Mouse (Mus musculus): ENCODE measurements around the gene Hist1h4h. TPM values are rescaled to one million over a fixed set of nuclear protein-coding genes. Genes with fewer than 3 reads are reported as not detected.

Gene Hist1h4h
- total RNA-seq, 1 experiment from 2014 or later = 474 TPM

DNA sequence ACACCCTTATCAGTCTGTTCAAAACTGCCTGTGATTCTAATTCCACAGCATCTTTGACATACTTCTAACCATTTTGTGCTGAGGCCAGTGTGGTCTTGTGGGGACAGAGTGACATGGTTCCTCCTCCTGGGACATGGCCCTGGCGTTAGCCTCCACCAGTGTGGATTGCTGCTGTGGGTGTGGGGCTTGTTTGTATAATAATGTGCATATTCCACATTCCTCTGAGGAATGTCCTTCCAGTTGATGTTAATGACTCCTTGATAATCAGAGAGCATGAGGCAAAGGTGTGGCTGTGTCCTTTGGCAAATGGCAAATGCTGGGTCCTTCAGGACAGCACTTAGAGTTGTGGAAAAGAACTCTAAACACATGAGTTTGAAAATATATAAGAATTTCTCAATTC, 17.3 kb upstream of the Hist1h4h start:
- no peak for DNase-seq

DNA sequence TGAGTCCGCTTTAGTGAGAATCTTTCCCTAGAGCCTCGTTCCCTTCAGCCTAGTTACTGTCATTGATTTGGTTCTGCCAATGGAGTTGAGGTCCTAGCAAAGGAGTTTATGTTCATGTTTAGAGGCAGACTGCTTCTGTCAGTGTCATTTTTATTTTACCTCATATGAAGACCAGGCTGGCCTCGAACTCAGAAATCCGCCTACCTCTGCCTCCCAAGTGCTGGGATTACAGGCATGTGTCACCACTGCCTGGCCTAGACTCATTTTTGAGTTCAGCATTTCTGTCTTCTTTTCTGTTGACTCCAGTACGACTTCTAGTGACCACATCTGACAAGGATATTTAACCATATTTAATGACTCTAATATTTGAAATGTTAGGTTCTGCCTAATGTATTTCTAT, 15.6 kb upstream of the Hist1h4h start:
- no peak for DNase-seq

DNA sequence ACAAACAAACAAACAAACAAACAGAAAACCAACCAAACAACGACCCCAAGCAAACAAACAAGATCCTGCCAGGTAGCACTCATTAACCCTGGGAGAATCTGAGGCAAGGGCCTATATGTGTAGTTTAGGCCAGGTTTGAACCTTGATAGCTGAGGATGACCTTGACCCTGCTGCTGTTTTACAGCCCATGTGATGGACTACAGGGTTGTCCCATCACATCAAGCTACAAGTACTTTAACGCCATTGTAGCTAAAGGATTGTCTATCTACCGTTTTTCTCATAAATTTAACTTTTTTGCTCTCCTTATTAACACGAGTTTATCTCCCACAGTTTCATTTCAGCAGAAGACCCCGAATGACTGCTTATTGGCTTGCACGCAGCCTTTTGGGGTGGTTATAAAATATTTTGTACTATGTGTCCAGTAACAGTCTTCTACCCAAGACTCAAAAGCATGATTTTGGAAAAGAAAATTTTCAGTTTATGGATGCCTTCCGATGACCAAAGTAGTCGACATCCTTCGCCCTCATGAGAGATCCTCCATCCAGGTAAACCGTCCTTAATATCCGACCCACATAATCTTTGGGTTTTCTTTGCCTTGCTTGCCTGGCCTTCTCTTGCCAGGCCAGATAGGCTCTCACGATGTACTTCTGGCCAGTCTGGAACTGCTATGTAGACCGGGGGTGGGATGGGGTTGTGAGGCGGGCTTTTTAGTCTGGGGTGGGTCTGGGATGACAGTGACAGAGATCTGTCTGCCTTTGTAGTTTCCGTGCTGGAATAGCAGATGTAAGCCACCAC, 14.8 kb upstream of the Hist1h4h start:
- no peak for DNase-seq

DNA sequence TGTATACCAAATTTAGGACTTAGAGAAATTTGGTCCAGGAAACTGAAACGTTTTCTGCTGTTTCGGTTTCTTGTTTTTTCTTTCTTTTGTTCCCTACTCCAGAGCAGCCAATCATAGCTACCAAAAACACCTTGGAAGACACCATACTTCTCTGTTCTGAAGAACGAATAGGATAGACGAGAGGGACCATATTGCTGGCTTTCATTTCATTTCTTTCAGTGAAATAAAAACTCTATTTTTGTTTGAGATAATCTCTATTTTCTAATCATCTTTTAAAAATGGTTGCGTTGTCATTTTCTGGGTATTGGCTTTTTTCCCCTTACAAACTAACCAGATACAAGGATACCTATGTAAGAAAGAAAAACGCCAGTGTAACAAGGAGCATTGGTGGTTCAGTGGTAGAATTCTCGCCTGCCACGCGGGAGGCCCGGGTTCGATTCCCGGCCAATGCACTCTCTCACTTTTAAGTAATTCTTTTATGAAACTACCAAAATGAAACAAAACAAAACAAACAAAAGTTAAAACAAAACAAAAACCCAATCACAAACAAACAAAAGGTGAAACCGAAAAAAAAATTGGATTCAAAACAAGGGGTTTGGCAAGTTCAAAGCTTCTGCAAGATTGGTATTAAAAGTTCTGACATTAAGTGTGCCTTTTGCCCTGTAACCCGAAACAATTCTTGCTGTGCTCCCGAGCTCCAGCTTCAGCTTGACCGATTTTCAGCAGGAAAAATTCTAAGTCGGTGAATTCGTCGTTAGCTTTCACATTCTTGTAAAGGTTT, 13.8 kb upstream of the Hist1h4h start:
- DNase-seq = peak; percentile 77

DNA sequence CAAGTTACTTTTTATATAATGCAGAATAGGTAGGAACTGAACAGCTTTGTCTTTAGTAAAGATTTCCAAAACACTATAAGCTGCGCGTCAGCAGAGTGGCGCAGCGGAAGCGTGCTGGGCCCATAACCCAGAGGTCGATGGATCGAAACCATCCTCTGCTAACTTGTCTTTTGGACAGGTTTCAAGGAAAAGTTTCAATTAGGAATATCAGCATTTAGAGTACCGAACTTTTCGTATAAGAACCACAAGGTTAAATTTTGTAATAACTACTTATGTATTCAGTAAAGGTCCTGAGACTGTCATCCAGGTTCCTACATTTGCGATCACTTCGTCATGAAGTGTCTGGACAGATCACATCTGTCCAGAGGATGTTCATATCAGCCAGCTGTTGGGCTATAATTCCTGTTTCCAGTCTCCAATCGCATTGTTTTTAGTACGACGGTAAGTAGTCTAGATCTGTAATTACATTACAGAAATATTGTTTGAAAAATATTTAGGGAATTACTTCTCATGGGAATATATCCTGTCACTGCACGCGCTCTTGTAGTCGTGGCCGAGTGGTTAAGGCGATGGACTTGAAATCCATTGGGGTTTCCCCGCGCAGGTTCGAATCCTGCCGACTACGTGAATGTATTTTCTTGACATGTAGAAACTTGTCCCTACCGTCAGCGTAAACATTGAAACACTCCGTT, 13.1 kb upstream of the Hist1h4h start:
- peak; percentile 89 for DNase-seq

DNA sequence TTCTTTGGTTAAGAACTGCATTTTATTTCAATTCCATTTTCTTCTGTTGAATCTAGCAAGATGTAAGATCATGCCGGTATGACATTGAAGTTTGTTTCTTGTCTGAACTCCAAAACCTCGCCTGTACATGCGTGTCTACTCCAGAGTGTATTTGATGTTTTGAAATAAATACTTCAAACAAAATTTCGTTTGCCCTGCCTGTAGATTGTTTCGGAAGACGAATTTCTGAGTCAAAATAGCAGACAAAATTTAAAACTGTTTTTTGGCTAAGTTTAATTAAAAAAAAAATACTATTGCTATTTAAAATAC, 12.6 kb upstream of the Hist1h4h start:
- no peak for DNase-seq

DNA sequence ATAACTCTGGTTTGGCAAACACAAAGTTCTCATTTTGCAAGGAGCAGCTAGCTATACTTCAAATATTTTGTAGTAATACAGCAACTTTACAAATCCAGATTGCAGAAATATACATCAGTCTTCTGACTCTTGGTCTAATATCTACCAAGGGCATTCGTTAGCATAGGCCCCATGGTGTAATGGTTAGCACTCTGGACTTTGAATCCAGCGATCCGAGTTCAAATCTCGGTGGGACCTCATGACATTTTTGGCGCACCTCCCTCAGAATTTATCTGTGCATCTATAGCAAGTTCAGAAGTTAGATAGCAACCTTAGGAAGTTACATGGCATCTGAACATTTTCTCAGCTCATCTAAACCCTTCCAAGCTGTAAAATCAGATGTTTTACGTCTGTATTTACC, 12.0 kb upstream of the Hist1h4h start:
- DNase-seq = peak; percentile 61

DNA sequence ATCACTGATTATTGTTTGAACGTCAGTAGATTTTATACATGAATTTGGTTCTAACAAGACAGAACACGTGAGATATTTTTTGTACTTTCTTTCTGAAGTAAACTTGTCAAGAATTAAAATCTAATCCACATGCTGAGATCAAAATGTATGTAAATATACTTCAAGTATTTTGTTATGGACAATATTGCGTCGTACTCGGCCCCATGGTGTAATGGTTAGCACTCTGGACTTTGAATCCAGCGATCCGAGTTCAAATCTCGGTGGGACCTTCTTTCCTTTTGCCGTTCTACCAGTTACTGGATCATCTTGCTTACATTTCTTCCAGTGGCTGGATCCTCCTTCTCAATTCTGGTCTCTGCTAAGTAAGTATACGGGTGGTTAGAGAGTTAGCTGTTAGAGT, 11.4 kb upstream of the Hist1h4h start:
- DNase-seq = peak; percentile 69

DNA sequence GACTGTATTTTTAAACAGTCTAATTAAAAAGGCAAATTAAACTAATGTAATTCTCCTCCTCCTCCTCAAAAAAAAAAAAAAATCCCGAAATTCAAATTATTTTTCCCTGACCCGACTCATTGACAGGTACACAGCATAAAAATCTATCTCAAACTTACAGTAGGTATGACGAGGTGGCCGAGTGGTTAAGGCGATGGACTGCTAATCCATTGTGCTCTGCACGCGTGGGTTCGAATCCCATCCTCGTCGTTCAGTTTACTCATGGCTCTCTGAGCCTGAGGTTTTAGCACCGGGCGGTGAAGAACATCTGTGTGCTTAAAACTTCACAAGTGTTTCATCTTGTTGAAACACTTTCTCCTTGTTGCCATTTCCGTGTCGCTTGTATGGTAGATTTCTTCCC, 9.1 kb upstream of the Hist1h4h start:
- peak; percentile 82 for DNase-seq

DNA sequence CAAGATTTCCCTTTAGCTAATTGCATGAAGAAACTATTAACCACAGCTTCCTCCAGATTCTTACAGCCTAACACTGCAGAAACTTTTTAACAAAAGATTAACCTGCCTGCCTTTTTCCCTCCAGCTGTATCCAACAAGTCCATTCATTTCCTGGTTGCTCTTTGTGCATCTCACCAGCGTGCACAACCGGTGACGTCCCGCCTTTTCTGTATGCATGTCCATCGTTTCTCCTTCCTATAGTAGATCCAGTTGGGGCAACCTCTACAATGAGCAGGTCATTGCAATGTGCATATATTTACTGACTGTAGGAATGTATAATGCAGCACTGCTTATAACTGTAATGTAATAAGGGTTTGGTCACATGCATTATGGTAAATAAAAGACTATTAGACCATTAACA, 6.9 kb upstream of the Hist1h4h start:
- DNase-seq = no peak

DNA sequence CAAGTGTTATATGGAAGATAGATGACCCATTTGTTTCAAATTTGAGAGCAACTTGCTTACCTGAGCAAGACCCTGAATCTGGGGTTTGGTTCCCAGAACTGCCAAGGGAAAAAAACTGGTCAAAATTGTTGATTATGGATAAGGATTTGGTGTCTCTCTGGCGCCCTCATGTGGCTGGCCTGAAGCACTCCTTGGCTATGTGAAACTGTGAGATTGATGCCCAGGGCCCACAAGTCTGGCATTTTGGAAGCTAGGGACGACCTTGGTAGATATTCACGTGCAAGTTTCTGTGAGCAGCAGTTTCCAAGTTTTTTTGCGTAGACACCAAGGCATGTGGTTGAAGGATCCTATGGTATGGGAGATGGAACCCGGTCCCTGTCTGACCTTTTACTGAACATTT, 6.2 kb upstream of the Hist1h4h start:
- DNase-seq = peak; percentile 76

DNA sequence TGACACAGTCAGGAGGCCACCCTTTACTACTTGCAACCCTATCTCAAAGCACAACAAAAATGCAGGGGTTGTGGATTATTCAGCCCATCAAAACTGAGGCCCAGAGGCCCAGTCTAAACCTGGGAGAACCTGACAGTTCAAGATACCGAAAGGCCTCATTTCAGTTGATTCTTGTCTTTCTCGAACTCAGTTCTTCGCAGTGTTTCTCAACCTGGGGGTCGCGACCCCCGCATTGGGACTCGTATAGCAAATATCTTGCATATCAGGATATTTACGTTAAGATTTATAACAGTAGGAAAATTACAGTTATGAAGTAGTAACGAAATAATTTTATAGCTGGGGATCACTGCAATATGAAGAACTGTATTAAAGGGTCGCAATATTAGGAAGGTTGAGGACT, 4.9 kb upstream of the Hist1h4h start:
- DNase-seq = no peak

DNA sequence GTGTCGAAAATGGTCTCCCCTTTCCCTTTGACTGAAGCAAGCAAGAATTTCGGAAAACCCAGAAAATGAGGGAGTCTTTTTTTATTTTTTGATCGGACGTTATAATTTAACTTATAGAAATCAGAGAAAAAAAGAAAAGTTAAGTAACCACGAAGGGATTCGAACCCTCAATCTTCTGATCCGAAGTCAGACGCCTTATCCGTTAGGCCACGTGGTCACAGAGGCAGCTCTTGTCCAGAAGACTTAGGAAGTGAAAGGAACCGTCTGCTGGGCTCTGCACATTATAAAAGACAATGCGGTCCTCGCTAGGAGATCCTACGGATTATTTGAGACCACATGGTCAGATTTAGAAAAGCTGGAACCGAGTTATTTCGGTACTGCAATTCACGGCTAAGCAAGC, 4.5 kb upstream of the Hist1h4h start:
- DNase-seq = peak; percentile 89

DNA sequence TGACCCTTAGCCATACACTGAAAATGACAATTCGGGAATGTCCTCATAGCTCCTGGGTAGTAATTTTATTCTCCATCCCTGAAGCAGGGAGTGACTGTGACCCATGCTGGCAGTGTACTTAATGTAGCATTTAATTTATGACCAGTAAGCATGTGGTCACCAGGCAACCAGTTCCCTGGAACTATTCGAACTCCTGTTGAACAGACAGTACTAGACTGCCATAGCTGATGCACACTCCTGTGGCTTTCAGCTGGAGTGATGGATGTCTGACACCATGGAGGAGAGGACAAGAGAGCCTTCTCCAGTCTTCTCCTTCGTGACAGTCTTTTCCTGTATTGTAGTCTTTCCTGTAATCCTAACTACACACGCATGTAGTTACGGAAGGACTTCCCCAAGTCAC, 1.8 kb upstream of the Hist1h4h start:
- DNase-seq = no peak

DNA sequence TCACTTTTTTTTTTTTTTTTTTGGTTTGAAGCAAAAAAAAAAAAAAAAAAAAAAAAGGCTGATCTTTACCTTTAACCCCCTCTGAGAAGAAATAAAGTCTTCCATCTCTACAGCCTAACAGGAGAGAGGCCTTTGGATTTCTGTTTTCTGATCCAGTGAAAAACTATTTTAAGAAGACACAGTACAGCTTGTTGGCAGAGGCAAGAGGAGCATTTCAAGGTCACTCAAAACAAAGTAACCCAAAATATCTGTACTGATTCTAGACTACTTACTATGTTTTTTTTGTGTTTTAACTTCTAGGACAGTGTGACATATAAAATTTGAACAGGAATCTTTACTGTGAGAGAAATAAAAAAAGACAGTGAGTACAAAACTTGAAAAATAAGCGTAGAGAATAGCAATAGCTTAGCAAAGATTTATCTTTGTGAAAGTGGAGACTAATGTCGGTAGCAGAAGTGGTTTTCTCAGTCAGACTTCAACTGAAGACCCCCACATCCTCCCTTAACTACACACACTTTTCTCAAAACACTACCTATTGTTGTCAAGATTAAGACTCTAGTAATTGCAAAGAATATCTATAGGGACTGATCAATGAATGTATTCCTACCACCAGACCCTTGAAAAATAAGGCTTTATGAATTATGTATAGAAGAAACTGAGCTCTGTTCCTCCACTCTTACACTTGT, 1.2 kb upstream of the Hist1h4h start:
- no peak for DNase-seq

DNA sequence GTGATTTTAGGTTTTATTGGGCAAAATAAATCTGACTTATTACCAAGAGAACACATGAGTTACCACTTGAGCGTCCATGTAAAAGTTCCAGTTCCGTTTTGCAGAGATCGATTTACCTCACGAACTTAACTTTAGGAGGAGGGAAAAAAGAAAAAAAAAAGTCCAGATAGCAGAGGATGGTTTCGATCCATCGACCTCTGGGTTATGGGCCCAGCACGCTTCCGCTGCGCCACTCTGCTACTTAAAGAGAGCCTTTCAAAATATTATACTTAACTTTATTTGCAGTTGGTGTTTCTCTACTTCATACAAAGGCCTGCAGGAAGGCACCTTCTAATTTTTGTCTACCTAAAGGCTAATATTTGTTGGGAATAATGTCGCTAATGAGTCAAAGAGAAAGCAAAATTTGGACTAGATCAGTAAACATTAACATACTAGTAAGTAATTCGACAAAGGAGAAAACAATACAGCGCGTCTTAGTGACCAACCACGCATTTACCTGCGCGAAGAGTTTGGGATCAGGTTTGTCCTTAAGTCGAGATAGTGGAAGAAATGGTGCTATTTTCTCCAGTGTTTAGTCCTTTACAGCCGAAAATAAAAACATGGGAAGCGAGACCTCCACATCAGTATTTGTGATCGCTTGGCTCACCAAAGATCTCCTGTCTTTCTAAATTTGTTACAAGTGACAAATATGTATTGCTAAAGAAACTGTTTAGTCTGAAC, 509 bp upstream of the Hist1h4h start:
- peak; percentile 36 for DNase-seq

DNA sequence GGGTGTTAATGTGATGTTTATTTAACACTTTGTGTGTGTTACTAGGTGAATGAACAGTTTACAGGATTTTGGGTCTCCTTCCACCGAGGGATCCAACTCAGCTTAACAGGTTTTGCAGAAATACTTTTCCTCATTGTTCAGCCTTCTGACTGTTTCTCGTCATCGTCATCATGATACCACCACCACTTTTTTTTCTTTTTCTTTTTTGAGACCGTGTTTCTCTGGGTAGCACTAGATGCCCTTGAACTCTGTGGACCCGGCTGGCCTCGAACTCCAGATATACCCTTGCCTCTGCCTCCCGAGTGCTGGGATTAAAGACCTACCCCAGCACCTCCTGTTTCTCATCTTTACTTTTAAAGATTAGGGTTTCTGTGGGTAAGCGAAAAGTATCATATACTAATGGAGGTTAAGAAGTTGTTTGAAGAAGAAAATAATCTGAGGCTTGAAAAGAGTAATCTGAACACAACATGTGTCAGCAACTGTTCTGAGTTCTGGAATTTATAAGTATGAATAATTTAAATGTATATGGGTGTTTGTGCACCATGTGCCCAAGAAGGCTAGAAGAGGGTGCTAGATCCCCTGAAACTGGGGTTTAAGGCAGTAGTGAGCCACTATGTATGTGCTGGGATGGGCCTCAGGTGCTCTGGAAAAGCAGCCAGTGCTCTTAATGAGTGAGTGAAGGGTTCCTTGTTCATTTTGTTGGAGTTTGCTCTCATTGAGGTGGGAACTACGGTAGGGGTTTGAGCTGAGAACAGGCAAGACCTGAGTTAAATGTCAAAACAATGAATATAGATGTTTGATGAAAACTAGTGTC, 1.6 kb downstream of the Hist1h4h start:
- DNase-seq = no peak

DNA sequence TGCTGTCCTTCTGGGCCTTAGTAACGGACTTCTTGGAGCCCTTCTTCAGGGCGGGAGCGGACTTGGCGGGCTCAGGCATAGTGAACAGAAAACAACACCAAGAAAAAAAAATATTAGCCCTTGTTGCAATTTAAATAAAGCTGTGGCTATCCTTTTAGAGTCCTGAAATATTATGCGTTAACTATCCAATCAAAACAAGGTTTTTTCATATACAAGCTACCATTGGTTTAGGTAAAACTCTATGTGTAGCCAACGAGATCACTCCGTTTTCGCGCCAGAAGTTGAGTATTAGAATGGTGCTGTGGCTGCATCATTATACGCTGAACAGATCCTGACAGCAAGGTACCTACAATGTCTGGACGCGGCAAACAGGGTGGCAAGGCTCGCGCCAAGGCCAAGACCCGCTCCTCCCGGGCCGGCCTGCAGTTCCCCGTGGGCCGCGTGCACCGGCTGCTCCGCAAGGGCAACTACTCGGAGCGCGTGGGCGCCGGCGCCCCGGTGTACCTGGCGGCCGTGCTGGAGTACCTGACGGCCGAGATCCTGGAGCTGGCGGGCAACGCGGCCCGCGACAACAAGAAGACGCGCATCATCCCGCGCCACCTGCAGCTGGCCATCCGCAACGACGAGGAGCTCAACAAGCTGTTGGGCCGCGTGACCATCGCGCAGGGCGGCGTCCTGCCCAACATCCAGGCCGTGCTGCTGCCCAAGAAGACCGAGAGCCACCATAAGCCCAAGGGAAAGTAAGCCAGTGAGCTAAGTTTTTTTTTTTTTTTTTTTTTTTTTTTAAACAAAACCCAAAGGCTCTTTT, 2.9 kb downstream of the Hist1h4h start, which contains the start of gene Hist1h2af:
Hist1h2af (plus strand) TSS at position 347 of the 808 bp plus-strand sequence.
- peak; percentile 41 for DNase-seq

DNA sequence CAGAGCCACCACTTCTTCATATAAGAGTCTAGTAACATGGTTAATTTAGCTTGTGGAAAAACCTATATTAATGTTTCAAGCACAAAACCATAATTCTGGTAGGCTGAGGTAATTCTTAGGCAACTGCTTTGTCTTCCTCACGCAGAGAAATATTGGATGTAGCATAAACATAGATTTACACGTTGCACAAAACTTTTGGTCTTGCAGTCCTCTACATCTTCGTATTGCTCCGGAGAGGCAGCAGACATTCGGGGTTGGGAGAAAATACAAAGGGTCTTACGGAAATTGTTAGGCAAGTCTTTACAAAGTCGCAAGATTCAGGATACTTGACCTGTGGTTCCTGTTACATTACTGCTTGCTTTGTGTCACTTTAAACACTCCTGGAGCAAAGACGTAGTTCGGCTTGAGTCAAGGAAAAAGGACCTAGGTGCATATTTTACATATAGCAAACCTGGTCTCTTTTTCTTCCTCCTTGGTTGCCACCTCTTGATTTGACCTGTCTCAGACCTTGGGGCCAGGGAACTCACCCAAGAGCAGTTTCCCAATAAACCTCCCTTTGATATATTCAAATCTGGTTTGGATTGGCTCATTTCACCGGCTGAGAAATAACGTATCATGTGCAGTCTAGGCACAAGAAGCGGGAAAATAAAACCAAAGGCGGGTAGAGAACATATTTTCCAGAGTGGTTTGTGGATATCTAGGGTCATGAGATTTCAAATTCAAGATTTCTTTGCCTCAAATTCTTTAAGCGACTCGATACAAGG, 3.7 kb downstream of the Hist1h4h start:
- no peak for DNase-seq

Measured in adrenal gland, postnatal 25 days (tissue).